Mouse (Mus musculus) spleen, adult 2 months (tissue): ENCODE data around the gene Mapk12.

Source experiments
- CTCF ChIP-seq: fragments of 200-500 bp; IDR thresholded peaks from 2 replicates; pipeline ENCODE4 v1.5.1; 2011; ENCODE audit warnings: mild to moderate bottlenecking, inconsistent platforms; ENCODE audit not compliant: insufficient read depth, insufficient read length, insufficient replicate concordance; ENCODE audit errors: extremely low read depth
- POLR2A ChIP-seq: fragments of 200-500 bp; IDR thresholded peaks from 2 replicates; pipeline ENCODE4 v1.6.1; 2011; ENCODE audit warnings: low read depth, low read length, inconsistent platforms

DNA sequence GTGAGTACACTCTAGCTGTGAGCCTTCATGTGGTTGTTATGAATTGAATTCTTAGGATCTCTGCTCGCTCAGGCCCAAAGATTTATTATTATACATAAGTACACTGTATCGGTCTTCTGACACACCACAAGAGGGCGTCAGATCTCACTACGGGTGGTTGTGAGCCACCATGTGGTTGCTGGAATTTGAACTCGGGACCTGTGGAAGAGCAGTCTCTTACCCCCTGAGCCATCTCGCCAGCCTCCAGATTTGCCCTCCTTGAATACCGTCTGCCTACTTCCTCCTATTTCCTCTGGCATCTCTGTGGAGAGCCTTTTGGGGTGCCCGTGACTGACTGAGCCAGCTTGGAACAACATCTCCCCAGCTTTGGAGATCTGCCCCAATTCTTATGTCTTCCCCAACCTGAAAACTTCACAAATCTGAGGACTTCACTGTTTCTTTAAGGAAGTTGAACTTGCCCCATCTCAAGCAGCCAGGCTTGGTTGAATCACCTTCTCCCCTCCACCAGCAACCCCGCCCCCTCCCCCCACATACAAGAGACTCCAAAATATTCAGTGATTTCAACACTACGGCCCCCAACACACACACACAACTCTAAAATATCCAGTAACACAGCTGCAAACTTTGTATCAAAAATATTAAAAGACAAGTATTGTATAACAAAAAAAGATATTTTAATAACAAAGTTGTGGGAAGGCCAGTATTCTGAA is 41.2 kb upstream of the Mapk12 start:
- TF ChIP-seq POLR2A (no peak), CTCF (no peak)
